Mouse (Mus musculus) neural tube, embryonic 14.5 days (tissue): ENCODE measurements at regions not wholly inside any gene's neighbourhood (a gene's known extent, or its start where the extent isn't known, plus 50 kb on each side); places are given as distances from the start of the nearest gene placed in this dataset.

Experiments
- ATAC-seq: fragments of 200-750 bp; cut with Nextera tagmentation; 2 replicates; pipeline ENCODE4 v1.8.0; 2017; ENCODE audit warnings: low read depth, mild to moderate bottlenecking, moderate TSS enrichment, moderate library complexity
- H3K27ac ChIP-seq: fragments of 300-500 bp; sonication (generic); 2 replicates; pipeline ENCODE4 v1.5.1; 2014; ENCODE audit warnings: low read depth, mild to moderate bottlenecking, control low read depth, low read length, moderate library complexity, mixed read lengths
- H3K27me3 ChIP-seq: fragments of 300-500 bp; sonication (generic); 2 replicates; pipeline ENCODE4 v1.6.1; 2014; ENCODE audit warnings: low read length; ENCODE audit not compliant: control insufficient read depth, insufficient read depth
- H3K36me3 ChIP-seq: fragments of 300-500 bp; sonication (generic); 2 replicates; pipeline ENCODE4 v1.6.1; 2014; ENCODE audit warnings: low read length, mixed read lengths; ENCODE audit not compliant: control insufficient read depth, insufficient read depth
- H3K4me1 ChIP-seq: fragments of 300-500 bp; sonication (generic); 2 replicates; pipeline ENCODE4 v1.6.1; 2014; ENCODE audit warnings: low read length; ENCODE audit not compliant: control insufficient read depth, insufficient read depth
- H3K4me2 ChIP-seq: fragments of 300-500 bp; sonication (generic); 2 replicates; pipeline ENCODE4 v1.6.1; 2014; ENCODE audit warnings: mild to moderate bottlenecking, low read depth, low read length, control low read depth
- H3K4me3 ChIP-seq: fragments of 300-500 bp; sonication (generic); 2 replicates; pipeline ENCODE4 v1.5.1; 2014; ENCODE audit warnings: low read depth, low read length, control low read depth, mixed read lengths
- H3K9ac ChIP-seq: fragments of 300-500 bp; sonication (generic); replicated peaks from 2 replicates; pipeline ENCODE4 v1.6.1; 2014; ENCODE audit warnings: low read depth, mild to moderate bottlenecking, control low read depth, low read length, mixed read lengths
- H3K9me3 ChIP-seq: fragments of 300-500 bp; sonication (generic); 2 replicates; pipeline ENCODE4 v1.6.1; 2016; ENCODE audit warnings: low read length; ENCODE audit not compliant: control insufficient read depth
- WGBS: fragments of 180-500 bp; shearing (Covaris S2); extraction: QIAGEN DNeasy Blood & Tissue Kit; methylation state at CpG from one replicate; pipeline ENCODE4 v1.1.7; 2014; 5-methylcytosine and 5-hydroxymethylcytosine counted together

DNA sequence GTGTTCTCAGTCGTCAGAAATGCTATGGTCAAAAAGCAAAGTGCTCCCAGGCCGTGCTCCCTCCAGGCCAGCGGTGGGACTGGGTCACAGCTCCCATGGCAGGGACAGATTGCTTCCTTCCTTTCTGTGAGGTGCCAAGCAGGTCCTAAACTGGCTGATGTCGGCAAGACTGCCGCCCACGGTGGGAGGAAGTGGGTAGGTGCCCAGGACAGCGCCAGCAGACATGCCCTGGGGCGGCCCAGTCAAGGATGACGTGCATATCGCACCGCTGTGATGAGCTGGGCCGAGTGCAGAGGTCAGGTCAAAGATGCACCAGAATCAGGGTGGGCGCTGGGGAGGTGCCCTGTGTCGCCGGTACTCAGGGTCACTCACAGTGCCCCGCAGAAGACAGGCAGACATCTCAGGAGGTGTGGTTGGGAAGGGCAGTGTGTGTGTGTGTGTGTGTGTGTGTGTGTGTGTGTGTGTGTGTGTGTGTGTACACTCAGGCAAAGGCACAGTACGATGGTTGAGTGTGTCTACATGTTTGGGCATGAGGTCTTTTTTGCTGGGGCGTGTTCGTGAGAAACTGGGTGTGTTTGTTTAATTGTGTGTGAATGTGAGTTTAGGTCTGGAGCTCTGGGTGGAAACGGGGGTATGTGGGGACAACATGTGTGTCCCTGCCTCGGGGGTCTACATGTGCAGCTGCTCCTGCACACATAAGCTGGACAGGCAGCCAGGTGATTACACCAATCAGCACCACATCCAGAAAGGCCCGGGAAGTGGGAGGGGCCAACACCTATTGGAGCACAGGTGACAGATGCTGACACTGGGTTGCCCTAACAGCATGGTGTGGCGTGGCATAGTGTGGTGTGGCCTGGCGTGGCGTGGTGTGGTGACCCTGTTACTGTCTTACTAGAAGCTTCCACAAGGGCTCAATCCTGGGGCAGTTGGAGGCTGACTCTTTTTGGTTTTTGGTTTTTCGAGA is 100.5 kb upstream of the Ptpn1 start:
- WGBS: 90% methylated on average over 26 of the region's 26 CpGs
- Histone ChIP-seq H3K9ac (no peak overlapping the region), H3K9me3 (no peaks in the 10 kb centered on the region), H3K4me3 (no peak overlapping the region), H3K36me3 (no peaks in the 10 kb centered on the region), H3K27me3 (no peaks in the 10 kb centered on the region), H3K4me2 (no peak overlapping the region), H3K4me1 (peaks cover 9% of the 10 kb centered on the region; the same call in 1 of the 2 replicates), H3K27ac (no peak overlapping the region)
- ATAC-seq: no peak

DNA sequence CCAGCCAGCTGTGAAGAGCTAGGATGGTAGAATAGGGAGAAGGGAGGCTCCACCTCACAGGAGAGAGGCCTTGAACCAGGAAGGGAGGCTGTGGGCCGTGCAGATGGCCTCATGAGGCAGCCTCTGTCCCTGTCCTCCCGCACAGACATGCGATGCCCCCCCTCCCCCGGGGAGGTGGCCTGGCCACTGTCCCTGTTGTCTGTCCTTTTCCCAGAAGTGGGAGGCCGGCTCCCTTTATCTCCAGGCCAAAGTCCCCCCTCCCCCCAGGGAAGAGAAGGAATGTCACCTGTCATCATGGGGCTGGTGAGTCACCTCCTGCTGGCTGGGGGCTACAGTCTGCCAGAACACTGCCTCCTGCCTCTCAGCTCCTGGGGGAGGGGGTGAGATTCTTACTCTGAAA is 103.6 kb upstream of the Ptpn1 start:
- 53% methylated on average over 5 of the region's 5 CpGs for WGBS
- H3K4me2 ChIP-seq: no peak overlapping the region
- no peak overlapping the region for H3K27ac ChIP-seq
- peaks cover 7% of the 10 kb centered on the region; the same call in 1 of the 2 replicates for H3K4me1 ChIP-seq
- H3K9ac ChIP-seq: no peak overlapping the region
- H3K4me3 ChIP-seq: no peak overlapping the region
- no peak for ATAC-seq
- H3K27me3 ChIP-seq: no peaks in the 10 kb centered on the region
- H3K36me3 ChIP-seq: no peaks in the 10 kb centered on the region
- H3K9me3 ChIP-seq: no peaks in the 10 kb centered on the region

DNA sequence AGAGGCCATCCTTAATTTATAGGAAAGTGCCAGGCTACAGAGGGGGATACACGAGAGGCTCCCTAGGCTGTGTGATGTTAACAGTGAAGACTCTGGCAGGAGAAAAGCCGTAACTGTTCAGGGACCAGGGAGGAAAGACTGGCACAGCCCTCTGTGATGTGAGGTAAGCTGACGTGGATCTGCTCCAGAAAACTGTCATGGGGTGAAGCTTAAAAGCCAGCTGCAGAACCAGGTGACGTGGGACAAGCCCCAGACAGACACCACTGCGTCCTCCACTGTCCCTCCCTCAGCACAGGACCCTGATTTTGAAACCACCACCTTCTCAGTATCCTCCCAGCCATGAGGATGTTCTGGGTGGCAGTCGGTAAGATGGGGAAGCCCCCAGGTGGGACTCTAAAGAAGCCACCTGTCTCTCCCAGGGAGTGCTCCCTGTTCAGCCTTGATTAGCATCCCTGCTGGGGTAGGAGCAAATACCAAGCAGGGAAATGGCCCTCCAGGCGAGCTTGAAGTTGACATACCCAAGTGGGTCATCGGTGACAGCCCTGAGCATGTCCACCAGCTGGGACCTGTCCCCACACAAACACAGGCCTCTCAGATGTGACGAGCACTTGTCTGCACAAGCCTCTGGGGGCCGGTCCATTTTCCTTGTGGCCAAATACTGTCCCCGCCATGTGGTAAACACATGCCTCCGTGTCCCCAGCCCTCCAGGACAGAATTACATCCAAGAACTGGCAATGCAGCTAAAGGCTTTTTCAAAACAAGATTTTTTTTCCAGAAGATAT is 104.7 kb upstream of the Ptpn1 start:
- Histone ChIP-seq H3K36me3 (no peaks in the 10 kb centered on the region), H3K9ac (no peak overlapping the region), H3K27me3 (no peaks in the 10 kb centered on the region), H3K27ac (no peak overlapping the region), H3K4me3 (no peak overlapping the region), H3K4me2 (no peak overlapping the region), H3K4me1 (0 out of 2 replicates have a peak, but pooled peaks cover 5% of the 10 kb centered on the region), H3K9me3 (no peaks in the 10 kb centered on the region)
- 56% methylated on average over 12 of the region's 12 CpGs for WGBS
- no peak for ATAC-seq

DNA sequence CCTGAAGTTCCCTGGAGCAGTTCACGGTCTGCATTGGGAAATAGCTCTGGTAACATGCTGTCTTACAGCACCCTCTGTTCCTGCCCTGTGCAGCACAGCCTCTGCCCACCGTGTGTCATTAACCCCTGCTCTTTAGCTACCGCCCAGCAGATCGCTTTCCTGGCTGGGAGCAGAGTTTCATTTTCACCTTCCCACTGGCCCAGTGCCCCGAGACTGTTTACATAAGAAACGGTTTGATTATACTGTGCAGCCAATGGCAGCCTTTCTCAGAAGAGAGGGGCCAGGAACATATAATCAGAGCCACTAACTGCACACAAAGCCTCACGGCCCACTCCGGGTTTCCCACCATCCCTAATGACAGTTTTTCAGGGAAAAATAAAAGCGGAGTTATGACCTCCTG is 108.3 kb upstream of the Ptpn1 start:
- whole genome bisulfite sequencing: 19% methylated on average over 9 of the region's 9 CpGs
- ATAC-seq: no peak

DNA sequence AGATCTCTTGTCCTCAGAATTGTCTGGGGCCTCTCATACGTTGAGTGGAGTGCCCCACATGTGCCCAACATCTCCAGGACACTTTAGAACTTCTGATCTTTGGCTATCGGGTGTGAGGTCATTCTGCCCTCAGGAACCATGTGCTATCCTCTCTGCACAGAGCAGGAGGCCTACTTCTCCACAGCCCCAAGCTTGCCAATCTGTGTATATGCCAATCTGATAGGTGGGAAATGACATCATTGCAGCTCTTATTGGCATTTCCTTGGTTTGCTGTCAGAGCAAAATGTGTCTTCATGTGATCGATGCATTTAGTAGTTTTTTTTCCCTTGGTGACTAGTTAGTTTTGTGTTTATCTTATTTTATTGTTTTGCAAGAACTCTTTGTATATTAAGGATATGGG is 108.8 kb upstream of the Ptpn1 start:
- H3K9ac ChIP-seq: no peak overlapping the region
- 94% methylated on average over 3 of the region's 3 CpGs for WGBS

More for the DNA sequence above, 108.3 kb upstream of the Ptpn1 start:
- no peak overlapping the region for H3K4me2 ChIP-seq
- no peaks in the 10 kb centered on the region for H3K27me3 ChIP-seq
- H3K9ac ChIP-seq: no peak overlapping the region
- no peaks in the 10 kb centered on the region for H3K36me3 ChIP-seq
- H3K4me3 ChIP-seq: no peak overlapping the region
- H3K27ac ChIP-seq: no peak overlapping the region
- 0 out of 2 replicates have a peak, but pooled peaks cover 5% of the 10 kb centered on the region for H3K4me1 ChIP-seq
- H3K9me3 ChIP-seq: no peaks in the 10 kb centered on the region

DNA sequence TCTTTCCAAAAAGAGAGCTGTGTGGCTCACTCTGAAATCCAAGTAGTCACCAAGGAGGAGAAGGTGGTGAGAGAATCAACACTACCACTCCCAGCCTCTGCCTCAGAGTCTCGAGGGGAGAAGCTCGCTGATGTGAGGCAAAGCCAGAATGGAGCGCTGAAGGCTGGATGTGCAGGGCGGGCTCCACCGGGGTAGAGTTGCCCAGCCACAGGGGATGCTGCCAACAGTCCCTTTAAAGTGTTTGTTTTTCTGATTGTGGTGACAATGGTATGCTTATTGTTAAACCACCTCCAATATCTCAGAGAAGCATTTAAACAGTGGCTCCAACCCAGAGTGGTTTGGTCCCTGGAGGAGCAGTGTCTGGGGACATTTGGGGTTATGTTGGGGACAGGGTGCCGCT is 110.7 kb upstream of the Ptpn1 start:
- Histone ChIP-seq H3K4me3 (no peak overlapping the region), H3K27me3 (no peaks in the 10 kb centered on the region), H3K9ac (no peak overlapping the region), H3K4me1 (0 out of 2 replicates have a peak, but pooled peaks cover 5% of the 10 kb centered on the region), H3K36me3 (no peaks in the 10 kb centered on the region), H3K9me3 (no peaks in the 10 kb centered on the region), H3K4me2 (no peak overlapping the region), H3K27ac (no peak overlapping the region)
- no peak for ATAC-seq
- 82% methylated on average over 6 of the region's 6 CpGs for WGBS

More for the DNA sequence above, 108.8 kb upstream of the Ptpn1 start:
- ATAC-seq: no peak
- H3K27ac ChIP-seq: no peak overlapping the region
- no peaks in the 10 kb centered on the region for H3K36me3 ChIP-seq
- no peak overlapping the region for H3K4me3 ChIP-seq
- H3K4me1 ChIP-seq: 0 out of 2 replicates have a peak, but pooled peaks cover 5% of the 10 kb centered on the region
- no peaks in the 10 kb centered on the region for H3K27me3 ChIP-seq
- no peaks in the 10 kb centered on the region for H3K9me3 ChIP-seq
- H3K4me2 ChIP-seq: no peak overlapping the region

DNA sequence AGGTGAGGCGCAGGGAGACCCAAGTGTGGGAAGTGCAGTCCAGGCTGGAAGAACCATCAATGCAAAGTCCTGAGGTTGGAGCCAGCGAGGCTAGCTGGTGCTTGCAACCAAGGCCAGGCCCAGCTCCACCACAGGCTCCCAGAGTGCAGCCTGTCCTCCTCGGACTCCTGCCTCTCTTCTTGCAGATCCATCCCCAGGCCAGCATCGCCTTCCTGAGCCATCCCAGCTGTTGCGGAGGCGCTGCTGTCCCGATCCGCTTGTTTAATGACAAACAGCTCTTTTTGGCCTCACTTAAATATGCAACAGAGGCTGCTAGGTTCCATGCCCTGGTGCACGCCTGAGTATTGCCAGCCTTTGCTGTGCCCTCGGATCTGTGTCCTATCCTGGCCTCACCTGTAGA is 113.1 kb upstream of the Ptpn1 start:
- Histone ChIP-seq H3K4me3 (no peak overlapping the region), H3K36me3 (no peaks in the 10 kb centered on the region), H3K27ac (no peak overlapping the region), H3K9ac (no peak overlapping the region), H3K27me3 (no peaks in the 10 kb centered on the region), H3K4me2 (no peak overlapping the region), H3K9me3 (no peaks in the 10 kb centered on the region), H3K4me1 (0 out of 2 replicates have a peak, but pooled peaks cover 2% of the 10 kb centered on the region)
- no peak for ATAC-seq
- WGBS: 85% methylated on average over 10 of the region's 10 CpGs

DNA sequence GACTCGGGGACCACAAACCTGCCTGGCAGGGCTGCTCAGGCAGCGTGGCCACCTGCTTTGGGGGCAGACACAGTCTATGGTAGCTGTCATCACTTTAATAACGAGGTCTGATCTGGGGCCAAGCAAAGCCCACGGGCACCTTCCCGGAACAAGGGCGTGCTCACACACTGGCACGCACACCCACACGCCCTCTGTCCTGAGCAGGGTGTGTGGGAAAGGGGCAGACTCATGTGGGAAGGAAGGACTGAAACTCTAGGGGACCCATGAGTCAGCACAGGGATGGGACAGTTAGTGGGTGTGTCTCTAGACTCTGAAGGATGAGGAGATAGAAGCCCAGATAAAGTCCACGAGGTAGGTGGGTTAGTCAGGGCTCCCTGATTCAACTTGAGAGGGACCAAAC is 114.8 kb upstream of the Ptpn1 start:
- Histone ChIP-seq H3K27ac (no peak overlapping the region), H3K9ac (no peak overlapping the region), H3K4me1 (no peaks in the 10 kb centered on the region), H3K4me2 (no peak overlapping the region), H3K27me3 (no peaks in the 10 kb centered on the region), H3K4me3 (no peak overlapping the region), H3K36me3 (no peaks in the 10 kb centered on the region), H3K9me3 (no peaks in the 10 kb centered on the region)
- ATAC-seq: no peak
- 80% methylated on average over 9 of the region's 9 CpGs for WGBS

DNA sequence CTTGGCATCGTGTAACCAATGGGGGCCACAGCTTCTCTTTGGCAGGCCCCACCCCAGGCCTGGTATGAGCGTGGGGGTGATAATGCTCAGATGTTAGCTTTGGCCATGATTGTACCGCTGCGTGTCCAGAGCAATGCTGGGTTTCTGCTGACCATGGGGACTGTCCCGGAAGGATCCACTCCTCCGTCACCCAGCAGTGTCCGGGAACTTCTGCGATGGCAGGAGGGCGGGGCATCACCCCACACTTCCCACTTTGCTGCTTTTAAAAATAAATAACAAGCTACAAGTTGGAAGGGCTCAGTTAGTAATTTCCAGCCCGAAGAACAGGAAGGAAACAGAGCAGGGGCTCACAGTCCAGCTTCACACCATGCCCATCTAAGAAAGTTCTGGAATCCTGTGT is 116.7 kb upstream of the Ptpn1 start:
- no peaks in the 10 kb centered on the region for H3K36me3 ChIP-seq
- H3K9ac ChIP-seq: no peak overlapping the region
- no peak overlapping the region for H3K4me2 ChIP-seq
- H3K27ac ChIP-seq: no peak overlapping the region
- no peak for ATAC-seq
- H3K9me3 ChIP-seq: no peaks in the 10 kb centered on the region
- no peak overlapping the region for H3K4me3 ChIP-seq
- no peaks in the 10 kb centered on the region for H3K4me1 ChIP-seq
- WGBS: 79% methylated on average over 10 of the region's 10 CpGs
- H3K27me3 ChIP-seq: no peaks in the 10 kb centered on the region
